Mouse (Mus musculus): ENCODE results near the gene Churc1. TPM values are rescaled to one million over a fixed set of nuclear protein-coding genes. Genes with fewer than 3 reads are reported as not detected.

Churc1 gene
- polyA plus RNA-seq, 1 experiment from 2014 or later = 127 TPM

- Histone ChIP-seq H3K4me3 (replicated peaks) (no peak overlapping the region), H3K9me3 (replicated peaks) (no peaks in the 10 kb centered on the region), H3K27me3 (no peaks in the 10 kb centered on the region), H3K9ac (no peak overlapping the region), H3K4me2 (replicated peaks) (no peak overlapping the region), H3K36me3 (0 out of 2 replicates have a peak, but pooled peaks cover 5% of the 10 kb centered on the region), H3K27ac (replicated peaks) (no peak overlapping the region), H3K4me1 (no peaks in the 10 kb centered on the region)
- whole genome bisulfite sequencing = 88% methylated on average over 7 of the region's 7 CpGs
- no peak for ATAC-seq (ENCODE audit: insufficient number of reproducible peaks, low FRiP score, low TSS enrichment, low read depth)
Measured at GRCm38 (mm10) chr12:76796938-76797539, 31.7 kb downstream of the Churc1 start.

- 52% methylated on average over 5 of the region's 5 CpGs for WGBS
- Histone ChIP-seq H3K9ac (no peak overlapping the region), H3K9me3 (replicated peaks) (no peaks in the 10 kb centered on the region), H3K4me2 (replicated peaks) (no peak overlapping the region), H3K4me3 (replicated peaks) (no peak overlapping the region), H3K4me1 (no peaks in the 10 kb centered on the region), H3K27ac (replicated peaks) (no peak overlapping the region), H3K36me3 (0 out of 2 replicates have a peak, but pooled peaks cover 5% of the 10 kb centered on the region), H3K27me3 (no peaks in the 10 kb centered on the region)
- ATAC-seq (ENCODE audit: insufficient number of reproducible peaks, low FRiP score, low TSS enrichment, low read depth) = no peak
Measured at GRCm38 (mm10) chr12:76798008-76798720, 32.8 kb downstream of the Churc1 start.

GRCm38 (mm10) chr12:76803028-76803427 is 37.7 kb downstream of the Churc1 start:
- H3K4me3 ChIP-seq (replicated peaks) = no peak overlapping the region
- H3K9ac ChIP-seq = no peak overlapping the region
- ATAC-seq (ENCODE audit: insufficient number of reproducible peaks, low FRiP score, low TSS enrichment, low read depth) = no peak
- 0 out of 2 replicates have a peak, but pooled peaks cover 5% of the 10 kb centered on the region for H3K36me3 ChIP-seq
- no peak overlapping the region for H3K27ac ChIP-seq (replicated peaks)
- no peaks in the 10 kb centered on the region for H3K4me1 ChIP-seq
- WGBS = 92% methylated on average over 10 of the region's 10 CpGs
- no peak overlapping the region for H3K4me2 ChIP-seq (replicated peaks)
- no peaks in the 10 kb centered on the region for H3K9me3 ChIP-seq (replicated peaks)
- H3K27me3 ChIP-seq = no peaks in the 10 kb centered on the region

GRCm38 (mm10) chr12:76803700-76804252 is 38.4 kb downstream of the Churc1 start:
- no peak overlapping the region for H3K4me3 ChIP-seq (replicated peaks)
- no peak; the same call in 1 of the 2 replicates for ATAC-seq (ENCODE audit: insufficient number of reproducible peaks, low FRiP score, low TSS enrichment, low read depth)
- H3K27me3 ChIP-seq = no peaks in the 10 kb centered on the region
- H3K36me3 ChIP-seq = 0 out of 2 replicates have a peak, but pooled peaks cover 5% of the 10 kb centered on the region
- WGBS = 53% methylated on average over 7 of the region's 7 CpGs
- H3K27ac ChIP-seq (replicated peaks) = no peak overlapping the region
- no peak overlapping the region for H3K9ac ChIP-seq
- no peaks in the 10 kb centered on the region for H3K4me1 ChIP-seq
- no peaks in the 10 kb centered on the region for H3K9me3 ChIP-seq (replicated peaks)
- no peak overlapping the region for H3K4me2 ChIP-seq (replicated peaks)

- 86% methylated on average over 10 of the region's 10 CpGs for WGBS
- ATAC-seq (ENCODE audit: insufficient number of reproducible peaks, low FRiP score, low TSS enrichment, low read depth) = no peak
Measured at GRCm38 (mm10) chr12:76805056-76805811, 39.9 kb downstream of the Churc1 start.

GRCm38 (mm10) chr12:76807796-76808195 is 42.5 kb downstream of the Churc1 start:
- H3K4me1 ChIP-seq = peaks cover under 1% of the 10 kb centered on the region; the same call in 1 of the 2 replicates
- no peak for ATAC-seq (ENCODE audit: insufficient number of reproducible peaks, low FRiP score, low TSS enrichment, low read depth)
- no peaks in the 10 kb centered on the region for H3K36me3 ChIP-seq
- no peak overlapping the region for H3K9ac ChIP-seq
- H3K27me3 ChIP-seq = no peaks in the 10 kb centered on the region
- WGBS = 73% methylated on average over 10 of the region's 10 CpGs
- no peak overlapping the region for H3K27ac ChIP-seq (replicated peaks)
- no peak overlapping the region for H3K4me3 ChIP-seq (replicated peaks)
- no peak overlapping the region for H3K4me2 ChIP-seq (replicated peaks)
- no peaks in the 10 kb centered on the region for H3K9me3 ChIP-seq (replicated peaks)

More at GRCm38 (mm10) chr12:76805056-76805811, 39.9 kb downstream of the Churc1 start:
- Histone ChIP-seq H3K36me3 (0 out of 2 replicates have a peak, but pooled peaks cover 3% of the 10 kb centered on the region), H3K9me3 (replicated peaks) (no peaks in the 10 kb centered on the region), H3K4me1 (no peaks in the 10 kb centered on the region), H3K27ac (replicated peaks) (no peak overlapping the region), H3K4me3 (replicated peaks) (no peak overlapping the region), H3K27me3 (no peaks in the 10 kb centered on the region), H3K4me2 (replicated peaks) (no peak overlapping the region), H3K9ac (no peak overlapping the region)

GRCm38 (mm10) chr12:76810491-76810890 is 45.2 kb downstream of the Churc1 start:
- Histone ChIP-seq H3K27ac (replicated peaks) (no peak overlapping the region), H3K4me1 (peaks cover 5% of the 10 kb centered on the region; the same call in 1 of the 2 replicates), H3K27me3 (no peaks in the 10 kb centered on the region), H3K9me3 (replicated peaks) (no peaks in the 10 kb centered on the region), H3K9ac (no peak overlapping the region), H3K4me2 (replicated peaks) (no peak overlapping the region), H3K4me3 (replicated peaks) (no peak overlapping the region), H3K36me3 (no peaks in the 10 kb centered on the region)
- WGBS = 88% methylated on average over 5 of the region's 5 CpGs
- ATAC-seq (ENCODE audit: insufficient number of reproducible peaks, low FRiP score, low TSS enrichment, low read depth) = no peak

GRCm38 (mm10) chr12:76811006-76811405 is 45.7 kb downstream of the Churc1 start:
- H3K4me2 ChIP-seq (replicated peaks) = no peak overlapping the region
- 81% methylated on average over 4 of the region's 4 CpGs for WGBS
- no peak overlapping the region for H3K4me3 ChIP-seq (replicated peaks)
- H3K9ac ChIP-seq = no peak overlapping the region
- no peak overlapping the region for H3K27ac ChIP-seq (replicated peaks)
- no peaks in the 10 kb centered on the region for H3K27me3 ChIP-seq
- H3K4me1 ChIP-seq = peaks cover 5% of the 10 kb centered on the region; the same call in 1 of the 2 replicates
- no peaks in the 10 kb centered on the region for H3K9me3 ChIP-seq (replicated peaks)
- no peaks in the 10 kb centered on the region for H3K36me3 ChIP-seq
- no peak for ATAC-seq (ENCODE audit: insufficient number of reproducible peaks, low FRiP score, low TSS enrichment, low read depth)

- Histone ChIP-seq H3K4me3 (replicated peaks) (no peak overlapping the region), H3K4me1 (peaks cover 22% of the 10 kb centered on the region), H3K4me2 (replicated peaks) (no peak overlapping the region), H3K27me3 (no peaks in the 10 kb centered on the region), H3K9me3 (replicated peaks) (no peaks in the 10 kb centered on the region), H3K36me3 (no peaks in the 10 kb centered on the region), H3K9ac (no peak overlapping the region), H3K27ac (replicated peaks) (no peak overlapping the region)
- WGBS = 72% methylated on average over 10 of the region's 10 CpGs
- no peak for ATAC-seq (ENCODE audit: insufficient number of reproducible peaks, low FRiP score, low TSS enrichment, low read depth)
Measured at GRCm38 (mm10) chr12:76813543-76813942, 48.2 kb downstream of the Churc1 start.

- no peak overlapping the region for H3K9ac ChIP-seq
- WGBS = 91% methylated on average over 2 of the region's 2 CpGs
- no peak overlapping the region for H3K27ac ChIP-seq (replicated peaks)
- H3K4me2 ChIP-seq (replicated peaks) = no peak overlapping the region
- H3K36me3 ChIP-seq = no peaks in the 10 kb centered on the region
- H3K4me3 ChIP-seq (replicated peaks) = no peak overlapping the region
- H3K27me3 ChIP-seq = no peaks in the 10 kb centered on the region
- peaks cover 27% of the 10 kb centered on the region for H3K4me1 ChIP-seq
- no peak for ATAC-seq (ENCODE audit: insufficient number of reproducible peaks, low FRiP score, low TSS enrichment, low read depth)
- H3K9me3 ChIP-seq (replicated peaks) = no peaks in the 10 kb centered on the region
Measured at GRCm38 (mm10) chr12:76814120-76814519, 48.8 kb downstream of the Churc1 start.

- 41% methylated on average over 4 of the region's 4 CpGs for WGBS
- no peak for ATAC-seq (ENCODE audit: insufficient number of reproducible peaks, low FRiP score, low TSS enrichment, low read depth)
Measured at GRCm38 (mm10) chr12:76816720-76817119, 51.4 kb downstream of the Churc1 start.

More at GRCm38 (mm10) chr12:76816720-76817119, 51.4 kb downstream of the Churc1 start:
- no peak overlapping the region for H3K27ac ChIP-seq (replicated peaks)
- H3K36me3 ChIP-seq = no peaks in the 10 kb centered on the region
- H3K9me3 ChIP-seq (replicated peaks) = no peaks in the 10 kb centered on the region
- H3K4me2 ChIP-seq (replicated peaks) = no peak overlapping the region
- peaks cover 53% of the 10 kb centered on the region for H3K4me1 ChIP-seq
- no peak overlapping the region for H3K9ac ChIP-seq
- no peaks in the 10 kb centered on the region for H3K27me3 ChIP-seq
- H3K4me3 ChIP-seq (replicated peaks) = no peak overlapping the region
